Mouse (Mus musculus) lung, embryonic 15.5 days (tissue): ENCODE measurements around the gene Trak1. TPM values are rescaled to one million over a fixed set of nuclear protein-coding genes. Genes with fewer than 3 reads are reported as not detected.
A peak's percentile ranks its signal among the peaks of the same experiment; 100 is the strongest.

Source experiments
- ATAC-seq: fragments of 200-750 bp; cut with Nextera tagmentation; 2 replicates; pipeline ENCODE4 v1.8.0; 2017; ENCODE audit warnings: moderate number of reproducible peaks, borderline replicate concordance; ENCODE audit not compliant: low FRiP score, low TSS enrichment; ENCODE audit errors: extremely low read depth
- H3K27ac ChIP-seq: fragments of 300-500 bp; sonication (generic); 2 replicates; pipeline ENCODE4 v1.5.1; 2015; ENCODE audit warnings: moderate library complexity, mild to moderate bottlenecking, inconsistent platforms
- H3K27me3 ChIP-seq: fragments of 300-500 bp; sonication (generic); 2 replicates; pipeline ENCODE4 v1.6.1; 2015; ENCODE audit warnings: inconsistent platforms
- H3K36me3 ChIP-seq: fragments of 300-500 bp; sonication (generic); 2 replicates; pipeline ENCODE4 v1.6.1; 2015; ENCODE audit warnings: inconsistent platforms
- H3K4me1 ChIP-seq: fragments of 300-500 bp; sonication (generic); 2 replicates; pipeline ENCODE4 v1.6.1; 2015; ENCODE audit warnings: inconsistent platforms
- H3K4me2 ChIP-seq: fragments of 300-500 bp; sonication (generic); 2 replicates; pipeline ENCODE4 v1.6.1; 2015; ENCODE audit warnings: inconsistent platforms, mild to moderate bottlenecking, moderate library complexity
- H3K4me3 ChIP-seq: fragments of 300-500 bp; sonication (generic); 2 replicates; pipeline ENCODE4 v1.5.1; 2015; ENCODE audit warnings: mild to moderate bottlenecking, inconsistent platforms
- H3K9ac ChIP-seq: fragments of 300-500 bp; sonication (generic); 2 replicates; pipeline ENCODE4 v1.6.1; 2015; ENCODE audit warnings: inconsistent platforms
- H3K9me3 ChIP-seq: fragments of 300-500 bp; sonication (generic); 2 replicates; pipeline ENCODE4 v1.6.1; 2016; ENCODE audit warnings: inconsistent platforms
- WGBS: fragments of 180-500 bp; shearing (Covaris S2); methylation state at CpG from one replicate; pipeline ENCODE4 v1.1.7; 2015; 5-methylcytosine and 5-hydroxymethylcytosine counted together
- polyA plus RNA-seq: library from polyadenylated mRNA; unstranded; fragments of >200 nt; fragmentation: Nextera tagmentation; extraction: Ambion mirVana; gene quantifications from 2 replicates; pipeline ENCODE4 v1.2.1, GENCODE M21; 2015

Gene Trak1
- polyA plus RNA-seq, 1 experiment from 2014 or later, result 25.3 TPM

DNA sequence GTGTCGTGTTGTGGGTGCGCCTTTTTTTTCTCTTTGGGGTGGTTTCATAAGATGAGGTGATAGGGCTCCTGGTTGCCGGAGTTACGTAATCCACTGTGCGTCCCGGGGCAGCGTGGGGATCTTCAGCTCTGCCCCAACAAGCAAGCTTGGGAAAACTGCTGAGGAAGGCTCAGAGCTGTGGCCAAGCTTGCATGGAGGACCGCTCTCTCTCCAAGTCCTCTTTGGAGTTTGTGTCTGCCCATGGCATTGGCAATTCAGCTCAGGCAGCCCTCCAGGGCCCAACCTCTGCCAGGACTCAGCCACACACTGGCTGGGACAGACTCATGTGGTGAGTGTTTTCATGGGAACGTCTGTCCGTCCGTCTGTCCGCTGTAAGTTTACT, 69.6 kb downstream of the Trak1 start:
- no peak for ATAC-seq

DNA sequence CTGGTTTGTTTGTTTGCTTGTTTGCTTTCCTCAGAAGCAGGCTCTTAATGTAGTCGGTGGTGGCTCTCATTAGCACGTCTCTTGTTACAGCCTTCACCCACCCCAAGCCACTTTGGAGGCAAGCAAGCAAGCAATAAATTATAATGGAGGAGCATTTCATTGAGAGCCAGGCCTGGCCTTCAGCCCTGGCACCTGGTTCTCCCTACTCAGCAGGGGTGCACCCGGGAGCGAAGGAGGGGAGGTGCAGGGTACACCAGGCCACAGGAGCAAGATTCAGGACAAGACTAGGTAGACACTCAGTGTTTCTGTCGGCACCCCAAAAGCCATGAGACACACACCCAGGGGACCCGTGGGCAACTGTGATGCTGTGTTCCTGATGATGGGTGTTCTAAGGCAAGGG, 72.3 kb downstream of the Trak1 start:
- no peak overlapping the region for H3K27ac ChIP-seq
- H3K4me2 ChIP-seq, result no peak overlapping the region
- no peak overlapping the region for H3K4me3 ChIP-seq
- no peak overlapping the region for H3K9ac ChIP-seq
- no peaks in the 10 kb centered on the region for H3K27me3 ChIP-seq
- no peak for ATAC-seq
- WGBS, result 72% methylated on average over 6 of the region's 6 CpGs
- H3K4me1 ChIP-seq, result peaks cover 40% of the 10 kb centered on the region
- H3K9me3 ChIP-seq, result no peaks in the 10 kb centered on the region
- H3K36me3 ChIP-seq, result peaks cover 4% of the 10 kb centered on the region; the same call in 1 of the 2 replicates

More for the DNA sequence above, 69.6 kb downstream of the Trak1 start:
- Histone ChIP-seq H3K4me3 (no peak overlapping the region), H3K27ac (no peak overlapping the region), H3K9me3 (no peaks in the 10 kb centered on the region), H3K36me3 (peaks cover 10% of the 10 kb centered on the region; the same call in 1 of the 2 replicates), H3K4me1 (peaks cover 19% of the 10 kb centered on the region), H3K4me2 (no peak overlapping the region), H3K27me3 (no peaks in the 10 kb centered on the region), H3K9ac (no peak overlapping the region)
- 63% methylated on average over 12 of the region's 12 CpGs for WGBS

- peaks cover 40% of the 10 kb centered on the region for H3K4me1 ChIP-seq
- H3K27ac ChIP-seq, result peak overlapping the region; percentile 83
- peak overlapping the region; percentile 26 for H3K4me3 ChIP-seq
- WGBS, result under 1% methylated on average over 18 of the region's 18 CpGs
- no peaks in the 10 kb centered on the region for H3K27me3 ChIP-seq
- ATAC-seq, result peak; percentile 95
- no peaks in the 10 kb centered on the region for H3K36me3 ChIP-seq
- H3K9ac ChIP-seq, result peak overlapping the region; percentile 17
- H3K4me2 ChIP-seq, result peak overlapping the region; percentile 63
- H3K9me3 ChIP-seq, result no peaks in the 10 kb centered on the region
Observed at GRCm38 (mm10) chr9:121371346-121371891, 74.1 kb downstream of the Trak1 start.

DNA sequence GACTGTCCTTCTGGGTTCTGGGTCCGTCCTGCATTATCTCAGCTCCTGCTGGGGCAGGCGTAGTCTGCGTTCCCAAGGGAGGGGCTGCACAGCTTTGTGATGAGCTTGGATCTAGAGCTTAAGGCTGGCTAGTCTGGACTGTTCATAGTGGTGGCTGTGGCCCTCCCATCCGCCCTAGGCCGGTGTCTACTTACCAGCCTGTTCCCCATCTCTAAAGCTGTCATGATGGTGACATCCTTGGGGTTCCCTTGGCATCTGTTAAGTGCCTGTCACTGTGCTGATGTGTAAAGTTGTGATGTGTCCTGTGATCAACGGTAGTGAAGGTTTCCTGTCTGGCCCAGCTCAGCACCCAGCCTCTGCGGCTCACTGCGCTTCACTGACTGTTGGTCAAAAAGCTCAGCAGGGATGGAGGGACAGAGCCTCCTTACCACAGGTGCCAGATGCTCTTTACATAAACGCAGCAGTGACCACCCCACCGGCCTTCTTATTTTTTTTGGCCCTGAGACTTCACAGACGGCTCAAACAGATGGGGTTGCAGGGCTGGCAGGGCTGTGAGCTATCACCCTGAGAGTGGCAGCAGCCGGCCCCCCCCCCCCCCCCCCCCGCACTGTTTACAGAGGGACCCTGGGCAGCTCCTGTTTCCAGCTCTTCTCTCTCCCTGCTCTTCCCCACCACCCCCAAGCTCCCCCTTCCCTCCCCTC, 74.8 kb downstream of the Trak1 start:
- Histone ChIP-seq H3K4me1 (peaks cover 40% of the 10 kb centered on the region), H3K27ac (peak overlapping the region; percentile 83), H3K27me3 (no peaks in the 10 kb centered on the region), H3K4me2 (peak overlapping the region; percentile 63), H3K4me3 (peak overlapping the region; percentile 21), H3K36me3 (no peaks in the 10 kb centered on the region), H3K9ac (peak overlapping the region; percentile 17; the same call in 1 of the 2 replicates), H3K9me3 (no peaks in the 10 kb centered on the region)
- ATAC-seq, result peak; percentile 77
- WGBS, result 2% methylated on average over 11 of the region's 13 CpGs

DNA sequence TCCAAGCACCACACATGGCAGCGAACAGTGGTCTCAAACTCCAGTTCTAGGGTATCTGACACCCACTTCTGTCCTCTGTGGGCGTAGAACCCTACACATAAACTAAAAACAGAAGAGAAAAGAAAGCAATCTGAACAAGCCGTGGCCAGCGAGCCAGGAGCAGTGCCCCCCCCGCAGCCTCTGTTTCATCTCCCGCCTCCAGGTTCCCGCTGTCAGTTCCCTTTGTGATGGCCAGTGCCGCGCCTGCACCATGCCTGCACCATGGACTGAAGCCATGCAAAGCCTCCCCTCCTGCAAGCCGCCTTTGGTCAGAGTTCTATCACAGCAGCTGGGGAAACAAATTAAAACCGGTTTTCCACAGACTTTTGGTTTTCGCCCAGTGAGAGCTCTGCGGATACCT, 75.8 kb downstream of the Trak1 start:
- ATAC-seq, result no peak
- no peaks in the 10 kb centered on the region for H3K9me3 ChIP-seq
- WGBS, result 68% methylated on average over 13 of the region's 13 CpGs
- no peaks in the 10 kb centered on the region for H3K36me3 ChIP-seq
- no peak overlapping the region for H3K4me2 ChIP-seq
- peaks cover 40% of the 10 kb centered on the region for H3K4me1 ChIP-seq
- H3K9ac ChIP-seq, result no peak overlapping the region
- H3K27ac ChIP-seq, result no peak overlapping the region
- no peaks in the 10 kb centered on the region for H3K27me3 ChIP-seq
- H3K4me3 ChIP-seq, result no peak overlapping the region

DNA sequence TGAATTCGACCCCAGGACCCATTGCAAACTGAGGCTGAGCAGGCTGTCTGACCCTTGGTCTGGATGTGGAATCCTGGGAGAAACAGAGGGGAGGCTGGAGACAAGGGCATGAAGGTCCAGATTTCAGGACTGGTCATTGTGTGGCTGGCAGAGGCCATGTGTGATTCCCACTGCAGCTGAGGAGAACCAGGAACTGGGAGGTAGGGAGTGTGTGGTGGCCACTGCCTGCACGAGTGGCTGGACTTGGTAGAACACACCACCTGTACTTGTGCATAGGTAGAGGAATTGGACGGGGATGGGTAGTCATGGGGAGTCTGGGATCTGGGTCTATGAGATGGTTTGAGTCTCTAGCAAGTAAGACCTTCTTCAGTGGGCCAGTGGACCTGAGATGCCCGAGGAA, 76.2 kb downstream of the Trak1 start:
- Histone ChIP-seq H3K27ac (no peak overlapping the region), H3K4me2 (no peak overlapping the region), H3K4me3 (no peak overlapping the region), H3K9me3 (no peaks in the 10 kb centered on the region), H3K9ac (no peak overlapping the region), H3K36me3 (no peaks in the 10 kb centered on the region), H3K4me1 (peaks cover 40% of the 10 kb centered on the region), H3K27me3 (no peaks in the 10 kb centered on the region)
- 64% methylated on average over 4 of the region's 4 CpGs for WGBS
- no peak for ATAC-seq

GRCm38 (mm10) chr9:121374076-121374863, 77.0 kb downstream of the Trak1 start:
- Histone ChIP-seq H3K36me3 (no peaks in the 10 kb centered on the region), H3K9me3 (no peaks in the 10 kb centered on the region), H3K27me3 (no peaks in the 10 kb centered on the region), H3K4me1 (peaks cover 40% of the 10 kb centered on the region), H3K9ac (no peak overlapping the region), H3K27ac (0 out of 2 replicates have a peak overlapping the region, but pooled peaks have one; percentile 24), H3K4me2 (no peak overlapping the region), H3K4me3 (no peak overlapping the region)
- 0 out of 2 replicates have a peak, but pooled peaks have one; percentile 17 for ATAC-seq
- WGBS, result 34% methylated on average over 9 of the region's 9 CpGs

DNA sequence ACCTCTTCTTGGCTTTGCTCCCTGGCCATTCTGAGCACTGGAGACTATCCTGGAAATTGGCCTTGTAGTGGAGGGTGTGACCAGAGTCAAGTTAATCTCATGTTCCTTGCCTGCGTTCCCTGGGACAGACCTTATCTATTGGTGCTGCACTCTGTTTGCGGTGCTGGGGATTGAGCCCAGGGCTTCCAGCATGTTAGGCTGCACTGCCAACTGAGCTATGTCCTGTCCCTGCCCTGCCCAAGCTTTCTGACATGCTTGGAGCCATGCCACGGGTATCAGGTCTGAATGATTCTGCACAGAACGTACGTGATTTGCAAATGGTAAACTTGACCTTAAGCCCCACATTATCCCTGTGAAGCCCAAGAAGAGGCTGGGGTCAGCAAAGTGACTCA, 77.6 kb downstream of the Trak1 start:
- WGBS, result 83% methylated on average over 5 of the region's 5 CpGs
- ATAC-seq, result no peak
- H3K27me3 ChIP-seq, result no peaks in the 10 kb centered on the region
- H3K27ac ChIP-seq, result no peak overlapping the region
- no peak overlapping the region for H3K9ac ChIP-seq
- no peaks in the 10 kb centered on the region for H3K9me3 ChIP-seq
- H3K4me2 ChIP-seq, result no peak overlapping the region
- peaks cover 39% of the 10 kb centered on the region for H3K4me1 ChIP-seq
- no peaks in the 10 kb centered on the region for H3K36me3 ChIP-seq
- H3K4me3 ChIP-seq, result no peak overlapping the region

- no peak for ATAC-seq
- Histone ChIP-seq H3K4me3 (no peak overlapping the region), H3K9ac (no peak overlapping the region), H3K27me3 (no peaks in the 10 kb centered on the region), H3K4me2 (no peak overlapping the region), H3K27ac (no peak overlapping the region), H3K9me3 (no peaks in the 10 kb centered on the region), H3K4me1 (peaks cover 26% of the 10 kb centered on the region), H3K36me3 (no peaks in the 10 kb centered on the region)
- WGBS, result 84% methylated on average over 5 of the region's 5 CpGs
Observed at GRCm38 (mm10) chr9:121376094-121376493, 78.8 kb downstream of the Trak1 start.

DNA sequence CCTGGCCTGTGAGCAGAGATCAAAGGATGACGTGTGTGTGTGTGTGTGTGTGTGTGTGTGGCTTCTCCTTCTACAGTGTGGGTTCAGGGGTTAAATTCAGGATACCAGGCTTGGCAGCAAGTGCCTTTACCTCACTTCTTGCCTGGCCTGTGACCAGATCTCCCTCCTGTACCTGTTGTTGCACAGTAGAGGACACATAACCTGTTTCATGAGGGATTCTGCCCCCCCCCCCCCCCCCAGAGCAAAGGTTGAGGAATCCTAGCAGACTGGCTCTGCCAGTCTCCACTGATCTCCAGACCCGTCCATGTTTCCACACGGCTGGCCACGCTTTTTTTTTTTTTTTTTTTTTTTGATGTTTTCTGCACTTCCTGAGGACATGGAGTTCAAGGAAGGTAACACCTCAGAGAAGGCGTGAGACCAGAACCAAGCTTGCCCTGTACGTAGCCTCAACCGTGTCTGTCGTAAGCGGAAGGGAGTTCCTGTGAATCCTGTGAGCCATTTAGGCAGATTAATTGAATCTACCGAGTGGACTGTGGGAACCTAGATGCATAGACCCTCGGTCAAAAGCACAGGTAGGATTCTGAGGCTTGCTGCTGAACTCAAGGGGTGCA, 83.1 kb downstream of the Trak1 start:
- ATAC-seq, result no peak
- H3K36me3 ChIP-seq, result no peaks in the 10 kb centered on the region
- no peak overlapping the region for H3K9ac ChIP-seq
- H3K27me3 ChIP-seq, result no peaks in the 10 kb centered on the region
- H3K27ac ChIP-seq, result no peak overlapping the region
- no peak overlapping the region for H3K4me2 ChIP-seq
- 47% methylated on average over 11 of the region's 11 CpGs for WGBS
- H3K9me3 ChIP-seq, result no peaks in the 10 kb centered on the region
- no peaks in the 10 kb centered on the region; the same call in 1 of the 2 replicates for H3K4me1 ChIP-seq
- no peak overlapping the region for H3K4me3 ChIP-seq

DNA sequence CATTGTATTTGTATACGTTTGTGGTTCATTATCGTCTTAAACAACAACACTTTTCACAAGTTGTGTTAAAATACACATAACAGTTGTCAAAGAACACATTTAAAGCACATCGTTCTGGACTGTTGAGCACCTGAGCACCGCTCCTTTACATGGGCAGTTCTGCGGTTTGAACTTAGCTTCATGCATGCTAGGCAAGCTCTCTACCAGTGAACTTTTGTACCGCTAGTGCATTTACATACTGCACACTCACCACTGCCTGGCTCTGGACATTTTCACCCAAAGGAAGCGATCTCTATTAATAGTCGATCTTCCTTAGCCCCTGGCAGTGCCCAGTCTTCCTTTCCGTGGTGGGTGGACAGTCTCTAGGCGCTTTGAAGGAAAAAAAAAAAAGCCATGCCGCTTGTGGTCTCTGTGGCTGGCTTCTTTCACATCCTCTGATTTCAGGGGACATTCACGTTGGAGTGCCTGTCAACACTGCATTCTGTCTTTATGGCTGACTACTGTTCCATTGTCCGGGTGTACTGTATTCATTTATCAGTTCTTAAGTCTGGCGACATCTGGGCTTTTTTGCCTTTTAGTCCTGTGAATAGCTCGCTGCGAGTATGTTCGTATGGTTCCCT, 84.5 kb downstream of the Trak1 start:
- no peaks in the 10 kb centered on the region; the same call in 1 of the 2 replicates for H3K4me1 ChIP-seq
- H3K27me3 ChIP-seq, result no peaks in the 10 kb centered on the region
- no peaks in the 10 kb centered on the region for H3K9me3 ChIP-seq
- ATAC-seq, result no peak
- no peak overlapping the region for H3K9ac ChIP-seq
- no peak overlapping the region for H3K4me3 ChIP-seq
- no peak overlapping the region for H3K27ac ChIP-seq
- no peak overlapping the region for H3K4me2 ChIP-seq
- WGBS, result 79% methylated on average over 17 of the region's 17 CpGs
- no peaks in the 10 kb centered on the region for H3K36me3 ChIP-seq
